16 mouse cellular contexts compared by ENCODE assay signal in genomic region chr17:30069776-30070175, GRCm38 (mm10).
"Had no signal": no experiment of that assay in that cellular context is flagged by ENCODE, and none has a peak within 500 bp of the region (broad histone marks: within the 10 kb centered on the region; RNA-seq: fewer than 3 reads in every experiment).

No protein-coding gene starts in this region.

- H3K9ac ChIP-seq: liver, embryonic 15.5 days; liver, postnatal 0 days; lung, embryonic 15.5 days; midbrain, embryonic 13.5 days; midbrain, embryonic 15.5 days; neural tube, embryonic 12.5 days had no signal

- H3K4me3 ChIP-seq: liver, embryonic 15.5 days; lung, embryonic 15.5 days; megakaryocyte, embryonic 14.5 days; midbrain, embryonic 13.5 days; midbrain, embryonic 15.5 days; neural tube, embryonic 12.5 days had no signal

- H3K4me2 ChIP-seq: liver, embryonic 15.5 days; lung, embryonic 15.5 days; midbrain, embryonic 11.5 days; midbrain, embryonic 13.5 days; midbrain, embryonic 15.5 days; neural tube, embryonic 12.5 days had no signal

- H3K27me3 ChIP-seq: liver, embryonic 15.5 days; lung, embryonic 15.5 days; megakaryocyte, embryonic 14.5 days; midbrain, embryonic 13.5 days; midbrain, embryonic 15.5 days; neural tube, embryonic 12.5 days had no signal

- ATAC-seq: liver, postnatal 0 days; midbrain, embryonic 13.5 days; midbrain, embryonic 15.5 days had no signal

- H3K9me3 ChIP-seq: liver, embryonic 15.5 days; lung, embryonic 15.5 days; megakaryocyte, embryonic 14.5 days; midbrain, embryonic 13.5 days; midbrain, embryonic 15.5 days; neural tube, embryonic 12.5 days had no signal

- H3K27ac ChIP-seq: liver, embryonic 15.5 days; lung, embryonic 15.5 days; macrophage; midbrain, embryonic 13.5 days; midbrain, embryonic 15.5 days; neural tube, embryonic 12.5 days had no signal

- DNase-seq: liver, postnatal 0 days; lung, adult 2 months; lung, postnatal 10 days; right cerebral cortex, postnatal 14 days; spleen, adult 18-20 months; thymus, adult 2 months; thymus, postnatal 25 days; thymus, postnatal 4 days had no signal

- H3K36me3 ChIP-seq: lung, embryonic 15.5 days; midbrain, embryonic 13.5 days; midbrain, embryonic 15.5 days; neural tube, embryonic 12.5 days had no signal

- H3K4me1 ChIP-seq: lung, embryonic 15.5 days had no signal
